Mouse (Mus musculus) lung, postnatal 36 days (tissue): Measurements from ENCODE around the gene Nrip3.
A peak's percentile ranks its signal among the peaks of the same experiment; 100 is the strongest.

Experiments
- DNase-seq: peaks from one replicate; pipeline ENCODE4 v3.0.0; 2022; ENCODE audit warnings: mixed read lengths

Gene Nrip3

GRCm38 (mm10) chr7:109781470-109782203 lies at the start of gene Nrip3:
Gene Nrip3 (minus strand): TSS chr7:109782025.
- peak; percentile 73 for DNase-seq

GRCm38 (mm10) chr7:109831376-109831775 lies 49.6 kb upstream of the Nrip3 start:
- DNase-seq = peak; percentile 16

- peak; percentile 64 for DNase-seq
These were observed 45.1 kb upstream of the Nrip3 start for GRCm38 (mm10) chr7:109826911-109827310.

GRCm38 (mm10) chr7:109825293-109825692 lies 43.5 kb upstream of the Nrip3 start:
- peak; percentile 44 for DNase-seq

GRCm38 (mm10) chr7:109818600-109818999 lies 36.8 kb upstream of the Nrip3 start:
- DNase-seq = no peak

GRCm38 (mm10) chr7:109817954-109818353 lies 36.1 kb upstream of the Nrip3 start:
- DNase-seq = no peak

GRCm38 (mm10) chr7:109813330-109814140 lies 31.7 kb upstream of the Nrip3 start:
- no peak for DNase-seq

GRCm38 (mm10) chr7:109807616-109808485 lies 26.0 kb upstream of the Nrip3 start:
- no peak for DNase-seq

- peak; percentile 75 for DNase-seq
These were observed 23.0 kb upstream of the Nrip3 start for GRCm38 (mm10) chr7:109804843-109805242.

- DNase-seq = no peak
These were observed 22.5 kb upstream of the Nrip3 start for GRCm38 (mm10) chr7:109804355-109804754.

- DNase-seq = no peak
These were observed 21.7 kb upstream of the Nrip3 start for GRCm38 (mm10) chr7:109803516-109803915.

GRCm38 (mm10) chr7:109800626-109801025 lies 18.8 kb upstream of the Nrip3 start:
- DNase-seq = no peak

GRCm38 (mm10) chr7:109799168-109799567 lies 17.3 kb upstream of the Nrip3 start:
- peak; percentile 60 for DNase-seq

GRCm38 (mm10) chr7:109795564-109795963 lies 13.7 kb upstream of the Nrip3 start:
- peak; percentile 28 for DNase-seq

GRCm38 (mm10) chr7:109794556-109794955 lies 12.7 kb upstream of the Nrip3 start:
- DNase-seq = no peak

- peak; percentile 86 for DNase-seq
These were observed 10.9 kb upstream of the Nrip3 start for GRCm38 (mm10) chr7:109792759-109793158.

- no peak for DNase-seq
These were observed 9.0 kb upstream of the Nrip3 start for GRCm38 (mm10) chr7:109790818-109791217.

- DNase-seq = no peak
These were observed 6.0 kb upstream of the Nrip3 start for GRCm38 (mm10) chr7:109787860-109788259.

- no peak for DNase-seq
These were observed 1.5 kb upstream of the Nrip3 start for GRCm38 (mm10) chr7:109783281-109783680.

GRCm38 (mm10) chr7:109781087-109781469 lies 747 bp downstream of the Nrip3 start:
- no peak for DNase-seq

GRCm38 (mm10) chr7:109772251-109772650 lies 9.6 kb downstream of the Nrip3 start:
- no peak for DNase-seq

GRCm38 (mm10) chr7:109768699-109769383 lies 13.0 kb downstream of the Nrip3 start:
- DNase-seq = no peak
